Mouse (Mus musculus): ENCODE data around the gene Slc24a3. TPM values are rescaled to one million over a fixed set of nuclear protein-coding genes. Genes with fewer than 3 reads are reported as not detected.

Slc24a3 gene
- polyA plus RNA-seq, 1 experiment = 36.4 TPM

DNA sequence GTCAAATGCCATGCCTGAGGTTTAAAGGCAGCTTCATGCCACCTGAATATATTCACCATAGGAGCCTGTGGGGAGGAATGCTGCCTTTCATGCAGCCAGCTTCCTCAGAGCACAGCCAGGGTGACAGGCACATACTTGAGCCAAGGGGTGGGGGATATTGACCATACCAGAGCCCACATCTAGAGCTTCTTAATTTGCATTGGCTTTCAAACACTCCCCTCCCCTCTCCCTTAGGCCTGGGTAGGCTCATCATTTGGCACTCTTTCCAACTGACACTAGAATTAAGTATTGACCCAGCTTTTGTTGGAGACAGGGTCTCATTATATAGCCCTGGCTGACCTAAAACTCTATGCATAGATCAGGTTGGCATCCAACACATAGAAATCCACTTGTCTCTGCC is 453.2 kb downstream of the Slc24a3 start:
- DNase-seq (ENCODE audit: low read depth) = no peak

DNA sequence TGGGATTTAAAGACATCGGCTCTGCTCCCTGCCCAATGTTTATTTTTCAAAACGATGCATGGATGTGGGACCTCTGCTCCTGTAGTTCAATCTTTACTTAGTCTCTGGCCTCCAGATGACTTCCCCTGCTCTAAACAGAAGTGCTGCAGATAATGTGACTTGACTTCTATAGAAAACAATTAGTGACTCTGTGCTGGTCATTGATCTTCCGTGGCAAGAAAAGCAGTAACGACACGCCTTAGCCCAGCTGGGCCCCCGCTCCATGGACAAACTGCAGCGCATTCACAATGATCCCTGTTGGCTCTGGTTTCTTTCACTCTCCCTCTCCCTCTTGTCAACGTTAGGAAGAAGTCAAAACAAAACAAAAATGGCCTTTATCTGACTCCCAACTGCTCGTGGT is 453.6 kb downstream of the Slc24a3 start:
- no peak for DNase-seq (ENCODE audit: low read depth)

DNA sequence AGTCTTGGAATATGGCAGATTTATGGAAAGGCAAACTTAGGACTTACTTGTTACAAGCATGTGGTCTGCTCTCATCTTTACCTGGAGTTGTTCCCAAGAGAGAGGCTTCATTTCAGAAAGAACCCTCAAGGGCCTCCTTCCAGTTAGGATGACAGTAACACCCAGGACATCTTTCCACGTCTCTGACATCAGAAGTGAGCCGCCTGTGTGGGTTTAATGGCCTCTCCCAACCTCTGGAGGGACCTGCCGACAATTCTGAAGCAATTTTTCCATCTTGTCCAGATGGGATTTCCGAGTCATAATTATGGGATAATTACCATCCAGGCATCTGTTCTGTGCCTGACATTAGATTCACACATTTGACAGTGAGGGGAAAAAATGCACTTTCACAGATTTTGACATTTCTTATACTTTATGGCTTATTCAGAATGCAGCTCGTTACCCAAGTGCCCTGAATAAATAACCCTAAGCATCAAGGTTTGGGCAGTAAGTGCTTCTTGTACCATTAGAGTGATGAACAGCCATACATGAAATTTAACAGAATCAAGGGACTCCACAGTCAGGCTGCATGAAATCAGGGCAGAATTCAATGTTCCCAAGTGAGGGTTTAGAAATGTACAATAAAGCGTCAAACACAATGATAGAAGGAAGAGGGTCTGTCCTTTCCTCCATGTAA is 463.7 kb downstream of the Slc24a3 start:
- DNase-seq (ENCODE audit: low read depth) = no peak

DNA sequence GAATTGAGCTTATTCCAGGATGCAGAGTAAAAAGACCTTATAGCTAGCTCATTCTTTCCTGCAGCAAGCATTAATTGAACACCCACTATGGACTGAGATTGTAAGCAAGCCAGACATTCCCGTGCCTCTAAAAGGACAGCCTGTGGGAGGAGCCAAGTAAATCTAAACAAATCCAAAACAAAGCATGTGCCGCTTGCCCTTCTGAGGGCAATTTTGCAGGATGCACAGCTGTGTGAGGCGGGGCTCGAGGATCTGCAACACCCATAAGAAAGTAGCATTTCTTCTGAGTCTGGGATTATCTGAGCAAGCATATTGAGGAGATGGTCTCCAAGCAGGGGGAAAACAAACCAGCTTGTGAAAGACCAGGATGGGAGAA is 464.2 kb downstream of the Slc24a3 start:
- no peak for DNase-seq (ENCODE audit: low read depth)

DNA sequence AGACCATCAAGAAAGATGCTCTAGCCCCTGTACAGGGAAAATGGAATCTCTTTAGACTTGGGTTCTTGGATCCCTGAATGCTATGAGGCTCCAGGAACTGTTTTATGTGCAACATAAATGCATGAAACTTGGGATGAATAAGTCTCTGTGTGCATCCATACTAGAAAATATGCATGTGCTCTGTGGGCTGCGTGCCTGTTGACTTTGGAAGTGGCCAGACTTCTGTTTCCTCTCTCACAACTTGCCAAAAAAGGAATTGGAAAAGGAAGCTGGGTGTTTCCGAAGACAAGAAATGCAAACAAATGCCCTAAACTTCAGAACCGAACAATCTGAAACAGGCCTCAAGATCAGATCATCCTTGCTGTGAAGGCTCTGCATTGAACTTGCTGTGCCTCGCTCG is 466.3 kb downstream of the Slc24a3 start:
- DNase-seq (ENCODE audit: low read depth) = no peak

DNA sequence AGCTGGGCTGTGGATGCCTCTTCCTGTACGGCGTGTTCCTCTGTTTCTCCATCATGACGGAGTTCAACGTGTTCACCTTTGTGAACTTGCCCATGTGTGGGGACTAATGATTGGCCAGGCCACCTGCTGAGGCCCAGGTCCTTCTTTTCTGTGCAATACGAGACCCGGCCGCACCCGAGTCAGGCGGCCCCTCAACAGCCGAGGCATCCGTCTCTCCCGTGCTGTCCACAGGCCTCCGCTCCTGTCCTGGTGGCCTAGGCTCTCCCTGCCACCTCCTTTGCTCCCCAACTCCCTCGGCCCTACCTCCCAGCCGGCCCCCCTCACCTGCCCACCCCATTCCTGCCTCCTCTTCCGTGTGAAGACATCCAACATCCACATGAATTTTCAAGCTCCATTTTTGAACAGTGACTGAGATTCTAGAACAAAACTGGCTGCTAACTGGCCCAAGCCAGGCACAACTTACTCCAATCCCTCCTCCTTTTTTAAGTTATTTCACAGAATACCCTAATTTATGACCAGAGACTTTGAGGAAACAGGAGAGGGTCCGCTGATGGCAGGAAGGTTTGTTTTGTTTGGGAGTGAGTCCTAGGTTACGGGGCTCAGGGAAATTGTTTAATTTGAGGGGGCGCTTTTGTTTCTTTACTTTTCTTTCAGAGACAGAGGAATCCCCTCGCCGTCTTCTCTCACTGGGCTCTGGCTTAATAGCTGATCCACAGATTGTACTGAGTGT is 472.9 kb downstream of the Slc24a3 start:
- no peak for DNase-seq (ENCODE audit: low read depth)

DNA sequence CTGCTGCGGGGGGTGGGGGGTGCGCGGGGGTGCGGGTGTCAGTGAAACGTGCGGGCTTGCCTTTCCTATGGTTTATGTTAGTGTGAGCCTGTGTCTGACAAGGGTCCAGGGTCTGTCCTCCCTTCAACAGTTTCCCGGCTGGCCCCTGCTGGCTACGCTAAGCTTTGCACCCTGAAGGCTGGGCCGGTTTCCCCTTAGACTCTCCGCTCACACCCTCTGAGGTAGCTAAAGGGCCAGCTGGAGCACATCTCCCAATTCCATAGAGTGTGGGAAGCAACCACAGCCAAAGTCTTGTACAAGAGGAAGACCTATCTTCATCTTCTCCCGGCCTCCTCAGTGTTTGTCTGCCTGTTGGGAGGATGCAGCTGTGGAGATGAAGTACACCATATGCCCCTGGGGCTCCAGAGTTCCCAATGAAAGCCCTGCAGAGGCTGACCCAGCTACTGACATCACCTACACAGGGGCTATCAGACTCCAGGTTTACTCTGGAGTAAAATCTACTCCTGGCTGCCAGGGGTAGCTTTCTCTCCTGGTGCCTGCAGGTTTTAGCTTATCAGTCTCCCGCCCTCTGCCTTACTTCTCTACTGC is 487.9 kb downstream of the Slc24a3 start:
- DNase-seq (ENCODE audit: low read depth) = no peak

DNA sequence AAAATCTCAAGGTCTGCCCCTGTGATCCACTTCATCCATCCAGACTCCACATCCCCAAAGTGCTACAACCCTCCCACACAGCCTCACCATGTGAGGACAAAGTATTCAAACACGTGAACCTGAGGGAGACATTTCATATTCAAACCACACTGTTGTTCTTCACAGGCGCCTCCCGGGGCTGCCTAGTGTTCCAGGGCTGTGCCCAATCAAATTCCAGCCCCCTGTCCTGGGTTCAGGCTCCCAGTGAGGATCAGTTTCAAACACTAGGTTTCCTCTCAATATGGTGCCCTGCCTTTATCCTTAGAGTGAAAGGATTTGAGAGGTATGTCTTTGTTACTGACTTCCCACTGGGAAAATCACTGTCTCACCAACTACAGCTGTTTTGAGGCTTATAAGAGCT is 488.6 kb downstream of the Slc24a3 start:
- no peak for DNase-seq (ENCODE audit: low read depth)

DNA sequence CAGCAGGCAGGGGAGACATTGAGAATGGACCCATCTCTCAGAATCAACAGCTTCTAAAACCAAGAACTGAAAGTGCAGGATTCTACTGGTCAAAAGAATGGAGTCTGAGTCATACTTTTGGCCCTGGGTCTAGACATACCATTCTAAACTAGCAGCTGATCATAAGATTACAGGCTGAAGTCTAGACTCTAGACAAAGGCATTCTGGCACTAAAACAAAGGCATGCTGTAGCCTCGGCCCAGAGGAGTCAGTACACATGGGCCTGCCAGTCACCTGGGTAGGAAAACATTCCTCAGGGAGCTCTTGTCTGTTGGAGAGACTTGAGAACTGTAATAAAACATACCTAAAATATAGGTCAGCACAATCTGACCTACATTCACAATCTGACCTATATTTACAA is 489.2 kb downstream of the Slc24a3 start:
- DNase-seq (ENCODE audit: low read depth) = no peak

DNA sequence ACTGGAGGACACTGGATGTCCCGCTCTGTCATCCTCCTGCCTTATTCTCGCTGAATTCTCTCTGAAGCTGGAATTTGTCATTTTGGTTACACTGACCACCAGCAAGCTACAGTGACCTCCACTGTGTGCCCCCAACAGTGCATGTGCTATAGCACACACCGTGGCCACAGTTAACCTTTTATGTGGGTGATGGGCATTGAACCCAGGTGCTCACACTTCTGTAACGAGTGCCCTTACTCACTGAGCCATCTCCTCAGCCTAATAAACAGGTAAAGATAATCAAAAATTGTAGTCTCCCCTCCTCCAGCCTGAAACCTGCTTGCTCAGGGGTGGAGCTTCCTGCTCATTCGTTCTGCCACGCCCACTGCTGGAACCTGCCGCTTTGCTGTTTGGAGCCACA is 493.7 kb downstream of the Slc24a3 start:
- no peak for DNase-seq (ENCODE audit: low read depth)

DNA sequence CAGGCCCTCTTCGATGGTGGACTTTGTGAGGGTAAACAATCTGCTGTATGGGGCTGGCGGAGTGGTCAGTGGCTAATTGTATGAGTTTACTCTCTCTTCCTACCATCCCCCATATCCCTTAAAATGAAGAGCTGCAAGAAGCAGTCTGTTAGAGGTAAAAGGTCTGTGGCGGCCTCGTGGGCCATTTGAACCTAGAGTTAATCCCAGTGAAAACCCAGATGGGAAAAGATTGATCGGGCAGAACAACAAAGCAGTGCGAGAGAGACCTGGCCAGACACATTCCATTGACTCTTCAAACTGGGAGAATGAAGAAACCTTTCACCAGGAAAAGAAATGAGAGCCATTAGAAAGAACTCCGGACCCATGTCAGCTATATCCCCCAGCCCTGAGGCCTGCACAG is 496.3 kb downstream of the Slc24a3 start:
- no peak for DNase-seq (ENCODE audit: low read depth)

DNA sequence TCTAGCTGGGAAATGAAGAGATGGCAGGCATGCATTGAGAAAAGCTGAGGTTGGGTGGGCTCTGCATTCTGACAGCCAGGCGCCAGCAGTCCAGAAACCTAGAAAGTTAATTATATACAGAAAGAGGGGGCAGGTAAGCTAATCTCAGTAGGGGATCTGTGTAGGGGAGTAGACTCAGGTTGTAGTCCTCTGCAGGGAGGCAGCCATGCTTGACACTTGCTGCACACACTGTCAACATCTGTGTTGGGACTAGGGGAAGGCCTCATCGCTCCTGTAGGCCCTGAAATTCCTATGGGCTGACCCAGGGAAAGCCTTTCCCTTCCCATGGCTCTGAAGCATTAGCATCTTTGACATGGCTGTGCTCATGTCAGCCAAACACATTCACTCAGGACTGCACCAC is 496.8 kb downstream of the Slc24a3 start:
- no peak for DNase-seq (ENCODE audit: low read depth)

DNA sequence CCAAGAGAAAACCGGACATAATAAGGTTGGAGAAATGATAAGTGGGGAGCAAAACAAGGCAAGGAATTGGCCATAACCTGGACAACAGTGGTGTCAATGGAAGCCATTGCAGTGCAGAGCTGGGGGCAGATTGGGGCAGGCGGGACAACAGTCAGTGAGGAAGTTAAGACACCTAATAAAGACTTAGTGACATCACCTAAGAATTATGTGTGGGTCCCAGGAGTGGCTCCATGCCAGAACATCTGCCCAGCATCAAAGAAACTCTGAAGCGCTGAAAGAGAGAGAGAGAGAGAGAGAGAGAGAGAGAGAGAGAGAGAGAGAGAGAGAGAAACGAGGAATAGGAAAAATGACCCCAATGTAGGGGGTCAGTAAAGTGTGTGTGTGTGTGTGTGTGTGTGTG is 500.6 kb downstream of the Slc24a3 start:
- DNase-seq (ENCODE audit: low read depth) = no peak

DNA sequence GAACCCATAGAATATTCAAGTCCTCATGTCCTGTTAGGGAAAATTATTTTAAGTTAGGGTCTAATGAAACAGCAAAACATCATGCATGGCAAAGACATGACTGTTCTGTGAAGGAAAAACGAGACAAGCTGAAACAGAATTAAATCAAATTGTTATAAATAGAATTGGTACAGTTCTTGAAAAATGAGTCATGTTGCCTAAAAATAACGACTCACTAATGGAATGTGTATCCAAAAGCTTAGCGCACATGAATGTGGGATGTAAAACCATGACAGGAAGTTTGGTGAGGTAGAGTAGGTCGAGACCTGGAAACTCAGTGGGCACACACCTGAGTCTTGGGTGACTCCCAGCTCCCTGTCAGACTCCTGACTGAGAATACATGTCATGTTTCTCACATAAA is 502.6 kb downstream of the Slc24a3 start:
- no peak for DNase-seq (ENCODE audit: low read depth)

DNA sequence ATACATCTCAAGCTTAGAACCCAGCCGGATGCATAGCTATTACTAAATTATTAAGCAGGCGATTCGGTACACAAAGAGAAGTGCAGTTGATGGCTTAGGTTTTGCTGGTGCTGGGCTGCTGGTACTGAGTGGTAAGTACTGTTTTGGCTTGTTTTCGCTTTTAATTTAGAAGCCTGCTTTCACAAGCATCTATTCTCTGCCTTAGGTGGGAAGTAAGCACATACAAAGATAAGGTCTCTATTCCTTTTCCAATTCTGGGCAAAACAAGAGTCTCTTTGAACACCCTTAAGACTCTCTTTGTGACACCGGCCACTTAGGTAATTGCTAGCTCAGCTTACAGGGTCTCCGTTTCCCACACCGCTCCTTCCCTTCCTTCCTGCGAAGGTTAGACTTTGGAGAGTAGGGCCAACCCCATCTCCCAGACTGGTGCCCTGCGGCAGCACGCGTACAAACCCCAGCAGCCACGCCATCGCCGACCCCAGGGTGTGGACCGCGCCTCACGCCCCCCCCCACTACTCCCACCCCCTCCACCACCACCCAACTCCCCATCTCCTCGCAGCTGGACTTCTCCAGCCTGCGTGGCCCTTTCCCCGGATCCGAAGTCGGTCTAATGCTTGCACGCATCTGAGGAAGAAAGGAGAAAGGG is 507.1 kb downstream of the Slc24a3 start:
- no peak for DNase-seq (ENCODE audit: low read depth)

DNA sequence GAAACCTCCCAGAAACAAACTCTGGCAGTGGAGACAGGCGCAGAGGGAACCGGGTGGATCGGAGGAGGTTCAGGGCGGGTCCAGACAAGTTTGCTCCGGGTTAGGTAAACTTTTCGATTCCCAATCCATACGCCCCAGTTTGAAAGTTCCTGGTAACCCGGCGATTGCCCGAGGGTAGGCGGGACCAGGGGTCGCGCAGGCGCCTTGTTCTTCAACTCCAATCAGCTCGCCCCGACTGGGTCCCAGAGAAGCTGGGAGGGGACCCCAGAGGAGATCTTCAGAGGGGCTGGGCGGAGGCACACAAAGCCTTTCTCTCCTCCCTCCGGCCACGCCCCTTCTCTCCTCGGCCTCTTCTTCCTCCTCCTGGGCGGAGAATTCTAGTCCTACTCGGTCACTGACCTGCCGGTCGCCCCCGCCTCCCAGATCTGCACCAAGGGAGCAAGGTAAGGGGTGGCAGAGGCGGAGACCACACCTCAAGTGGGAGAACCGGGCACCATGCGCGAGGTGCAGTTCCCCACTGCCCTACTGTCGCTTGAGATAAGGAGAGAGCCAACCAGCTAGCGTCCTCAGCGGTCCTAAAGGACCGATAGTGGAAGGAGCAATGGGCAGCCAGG is 507.7 kb downstream of the Slc24a3 start, which contains the start of gene Rin2:
Rin2 (plus strand) TSS at position 74 of the 614 bp plus-strand sequence.
- no peak for DNase-seq (ENCODE audit: low read depth)

DNA sequence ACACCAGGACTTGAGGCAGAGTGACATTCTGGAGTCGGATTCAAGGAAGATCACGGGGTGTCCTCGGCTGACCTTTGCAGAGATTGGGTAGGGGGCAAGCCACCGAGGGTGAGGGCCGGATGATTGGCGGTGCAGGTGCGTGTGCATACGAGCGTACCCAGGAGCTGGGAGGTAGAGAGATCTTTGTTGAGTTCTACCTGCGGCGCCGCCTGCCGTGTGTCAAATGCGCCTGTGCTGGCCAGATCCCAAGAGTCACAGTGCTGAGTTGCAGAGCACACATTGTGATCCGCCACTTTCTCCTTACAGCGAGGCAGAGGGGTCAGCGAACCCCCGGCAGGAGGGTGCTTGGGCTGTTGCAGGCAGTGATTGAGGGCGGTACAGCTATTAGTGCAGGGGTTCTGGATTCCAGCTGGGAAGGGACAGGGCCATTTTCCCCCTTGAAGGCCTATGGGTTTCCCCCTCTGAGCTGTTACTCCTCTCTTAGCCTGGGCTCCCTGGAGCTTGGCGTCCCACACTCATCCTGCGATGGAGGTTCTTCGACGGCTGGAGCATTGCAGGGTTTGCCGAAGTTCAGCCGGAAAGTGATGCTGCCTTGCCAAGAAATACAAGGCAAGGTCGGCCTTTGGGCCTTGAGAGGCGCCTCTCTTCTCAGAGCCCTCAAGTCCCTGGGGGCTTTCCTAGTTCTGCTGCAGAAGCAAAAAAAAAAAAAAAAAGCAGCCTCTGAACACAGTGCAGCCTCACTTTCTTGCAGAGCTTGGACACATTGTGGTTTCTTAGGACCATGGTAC is 508.4 kb downstream of the Slc24a3 start:
- DNase-seq (ENCODE audit: low read depth) = no peak

DNA sequence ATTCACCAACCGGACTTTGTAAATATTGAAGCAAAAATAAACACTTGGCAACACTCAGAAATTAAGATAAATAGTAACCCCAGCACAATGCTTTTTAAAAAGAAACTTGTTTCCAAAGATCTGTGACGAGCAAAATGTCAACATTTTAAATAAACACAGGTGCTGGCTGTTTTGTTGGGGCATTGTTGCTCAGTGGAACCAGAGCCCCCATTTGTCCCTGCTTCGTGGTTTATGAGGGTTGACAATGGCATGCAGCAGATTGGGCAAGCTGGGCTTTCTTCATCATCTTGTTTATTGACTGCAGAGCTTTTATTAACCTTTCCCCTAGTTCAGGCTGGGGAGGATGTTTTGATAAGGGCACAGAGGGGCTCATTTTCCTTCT is 509.0 kb downstream of the Slc24a3 start:
- DNase-seq (ENCODE audit: low read depth) = no peak

DNA sequence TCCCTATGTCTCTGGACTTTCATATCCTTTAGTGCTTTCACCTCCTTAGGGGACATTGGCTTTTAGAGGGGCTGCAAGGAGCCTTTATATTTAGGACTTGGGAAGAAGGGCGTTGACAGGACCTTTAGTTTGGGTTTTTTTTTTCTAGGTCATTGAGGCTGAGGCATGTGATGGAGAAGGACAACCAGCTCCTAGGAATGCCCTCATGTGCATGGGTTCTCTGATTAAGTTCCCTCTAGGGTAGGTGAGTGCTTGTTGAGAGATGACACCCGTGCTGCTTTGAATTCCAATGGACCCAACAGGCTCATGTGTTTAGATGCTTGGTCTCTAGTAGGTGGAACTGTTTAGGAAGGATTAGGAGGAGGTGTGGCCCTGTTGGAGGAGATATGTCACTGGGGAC is 509.4 kb downstream of the Slc24a3 start:
- DNase-seq (ENCODE audit: low read depth) = no peak

DNA sequence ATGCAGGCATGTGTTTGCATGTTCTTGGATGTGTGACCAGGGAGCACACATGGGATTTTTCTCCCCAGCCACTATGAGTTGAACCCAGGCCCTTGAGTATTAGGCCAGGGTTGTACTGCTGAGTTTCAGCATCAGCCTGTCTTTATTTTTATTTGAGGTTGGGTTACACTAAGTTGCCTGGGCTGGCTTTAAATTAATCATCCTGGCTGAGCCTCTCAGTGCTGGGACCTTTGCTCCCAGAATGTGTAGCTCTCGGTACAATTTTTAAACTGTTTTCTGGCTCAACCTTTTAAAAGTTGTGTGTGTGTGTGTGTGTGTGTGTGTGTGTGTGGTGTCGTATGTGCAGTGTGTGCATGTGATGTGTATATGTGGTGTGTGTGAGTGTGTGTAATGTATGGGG is 512.6 kb downstream of the Slc24a3 start:
- DNase-seq (ENCODE audit: low read depth) = no peak

DNA sequence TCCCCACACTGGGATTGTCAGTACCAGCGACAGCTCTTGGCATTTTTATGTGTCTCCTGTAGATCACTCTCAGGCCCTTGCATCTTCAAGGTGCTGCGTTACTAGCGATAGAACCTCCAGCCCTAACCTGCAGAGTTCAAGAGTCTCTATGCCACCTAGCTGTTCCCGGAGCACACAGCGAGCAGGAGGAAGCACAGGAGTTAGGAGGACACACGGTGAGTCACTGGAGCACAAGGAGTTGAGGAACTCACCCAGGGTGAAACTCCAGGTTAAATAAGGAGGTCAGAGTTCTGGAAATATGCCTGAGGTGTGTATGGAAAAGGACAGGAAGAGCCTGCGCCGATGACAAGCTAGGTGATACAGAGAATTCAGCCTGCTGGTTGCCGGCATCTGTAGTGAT is 513.2 kb downstream of the Slc24a3 start:
- DNase-seq (ENCODE audit: low read depth) = no peak

DNA sequence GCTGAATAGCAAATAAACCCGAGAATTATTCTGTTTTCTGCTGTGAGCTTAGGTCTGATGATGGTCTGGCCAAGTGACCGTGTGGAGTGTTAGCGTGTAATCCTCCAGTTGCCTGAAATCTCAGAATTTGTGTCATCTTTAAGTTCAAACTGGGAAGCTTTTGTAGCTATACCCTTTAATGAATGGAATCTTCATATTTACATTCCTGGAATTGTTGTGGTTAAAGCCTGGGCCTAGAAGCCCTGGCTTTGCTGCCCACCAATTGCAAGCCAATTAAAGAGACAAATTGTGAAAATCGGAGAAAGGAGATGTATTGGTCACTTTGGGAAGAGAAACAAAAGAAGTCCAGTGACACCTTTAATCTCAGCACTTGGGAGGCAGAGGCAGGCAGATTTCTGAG is 514.1 kb downstream of the Slc24a3 start:
- DNase-seq (ENCODE audit: low read depth) = no peak

Data from gonadal fat pad, adult 2 months (tissue).